ENCODE assay signal across 14 mouse cellular contexts in the genomic region with DNA sequence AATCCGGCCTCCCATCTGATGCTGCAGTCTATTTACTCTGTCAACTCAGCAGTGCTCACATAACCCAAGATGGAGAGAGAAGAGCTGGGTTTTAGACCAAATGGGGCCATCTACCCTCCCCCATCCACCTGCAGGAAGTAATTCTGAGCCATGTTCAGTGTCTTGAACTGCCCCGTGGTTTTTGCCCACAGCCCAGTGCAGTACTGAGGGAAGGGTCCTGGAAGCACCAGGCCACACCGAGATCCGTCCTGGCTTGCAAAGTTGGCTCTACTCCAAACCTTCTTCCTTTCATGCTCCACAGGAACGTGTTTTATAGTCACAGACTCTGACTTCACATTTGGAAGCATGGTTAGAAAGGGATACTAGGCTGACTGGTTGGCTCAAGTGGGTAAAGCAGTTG.
DNase-seq lines count a peak whose midpoint lies in the region; TF ChIP-seq lines count a peak whose summit lies in the region.
"Had no signal": no experiment of that assay in that cellular context is flagged by ENCODE, and none has a peak within 500 bp of the region (broad histone marks: within the 10 kb centered on the region; RNA-seq: fewer than 3 reads in every experiment).

No protein-coding gene starts in this region.

- no peaks in the 10 kb centered on the region for H3K27me3 ChIP-seq in kidney, adult 2 months (replicated peaks; ENCODE audit: control insufficient read depth, insufficient read depth, low read length)
- H3K27me3 ChIP-seq: hindbrain, embryonic 15.5 days had no signal

- no peak overlapping the region for H3K4me3 ChIP-seq in kidney, adult 2 months (ENCODE audit: insufficient read depth, low read depth, low read length)
- H3K4me3 ChIP-seq: hindbrain, embryonic 15.5 days; megakaryocyte, embryonic 14.5 days had no signal

- H3K27ac ChIP-seq in kidney, adult 2 months (ENCODE audit: insufficient read depth, low read depth, low read length): no peak overlapping the region
- H3K27ac ChIP-seq: hindbrain, embryonic 15.5 days had no signal

- H3K4me1 ChIP-seq in kidney, adult 2 months (ENCODE audit: control insufficient read depth, insufficient read depth, low read length): no peaks in the 10 kb centered on the region
- H3K4me1 ChIP-seq: hindbrain, embryonic 15.5 days had no signal

- intact Hi-C loops in gastrocnemius, postnatal 36 days (cut with DNase I): no loop called here

- TF ChIP-seq CTCF in kidney, adult 2 months (conservative IDR thresholded peaks at IDR 0.05; ENCODE audit: insufficient read depth, insufficient read length, low read depth, low read length): no peak

- WGBS in kidney, adult 2 months: 33% methylated on average over 5 of the region's 5 CpGs

- no peak for TF ChIP-seq POLR2A in kidney, adult 2 months (IDR thresholded peaks at IDR 0.05; ENCODE audit: low read depth, low read length)

- peak; percentile 21 for DNase-seq in kidney, adult 2 months
- no peak for DNase-seq in kidney, postnatal 36 days
- peak; percentile 89 for DNase-seq in 416B (ENCODE audit: low read depth)
- DNase-seq in c-Kit-positive CD71-negative TER-119-negative erythroid progenitor cells, embryonic 14.5 days (ENCODE audit: low read depth): peak; percentile 9
- DNase-seq in thymus, adult 18-20 months: peak; percentile 23 to 53
- no peak for DNase-seq in adrenal gland, postnatal 25 days
- DNase-seq in gastrocnemius, postnatal 36 days: no peak
- DNase-seq in layer of hippocampus, postnatal 10 days (ENCODE audit: low spot score in 2 of 2): no peak
- DNase-seq: cerebellum, adult 9-11 months; heart, adult 18-20 months; kidney, adult 9 months; liver, postnatal 0 days had no signal

- H3K36me3 ChIP-seq in kidney, adult 2 months (ENCODE audit: control insufficient read depth, insufficient read depth, low read length): no peaks in the 10 kb centered on the region
- H3K36me3 ChIP-seq: hindbrain, embryonic 15.5 days had no signal

Comparison
In these comparisons a context has a peak if more than half of its experiments do, and no peak if none do; other contexts are left out.
1. DNase-seq: peak in kidney, adult 2 months (single experiment), 416B (single experiment), c-Kit-positive CD71-negative TER-119-negative erythroid progenitor cells, embryonic 14.5 days (single experiment) and thymus, adult 18-20 months (2 of 2); none in kidney, postnatal 36 days (0 of 2), adrenal gland, postnatal 25 days (single experiment), gastrocnemius, postnatal 36 days (0 of 2) and layer of hippocampus, postnatal 10 days (0 of 2).